Mouse (Mus musculus) brain, embryonic 14.5 days (tissue): ENCODE measurements around the gene Camta1.

Experiments
- CTCF ChIP-seq: fragments of 200-500 bp; IDR thresholded peaks from 2 replicates; pipeline ENCODE4 v1.5.1; 2012; ENCODE audit warnings: inconsistent platforms, mild to moderate bottlenecking, moderate library complexity, borderline replicate concordance; ENCODE audit not compliant: insufficient read depth, insufficient read length; ENCODE audit errors: extremely low read depth
- POLR2A ChIP-seq: fragments of 200-500 bp; IDR thresholded peaks from 2 replicates; pipeline ENCODE4 v1.6.1; 2012; ENCODE audit warnings: mild to moderate bottlenecking, inconsistent platforms, borderline replicate concordance; ENCODE audit not compliant: poor library complexity, insufficient read depth, insufficient read length, severe bottlenecking; ENCODE audit errors: extremely low read depth

GRCm38 (mm10) chr4:151454611-151455010, 407.1 kb downstream of the Camta1 start:
- TF ChIP-seq CTCF: no peak
- TF ChIP-seq POLR2A: no peak
